Mouse (Mus musculus) E14TG2a.4 (cell line): ENCODE measurements around the gene Psmb7.

Experiments used
- CTCF ChIP-seq: conservative IDR thresholded peaks from 2 replicates; pipeline ENCODE4 v1.5.1; 2014; ENCODE audit warnings: low read length
- POU5F1 ChIP-seq: IDR thresholded peaks from 2 replicates; pipeline ENCODE4 v1.6.1; 2014; ENCODE audit warnings: low read length, borderline replicate concordance

- TF ChIP-seq CTCF (no peak), POU5F1 (no peak)
Observed at GRCm38 (mm10) chr2:38647201-38647606, 3.3 kb upstream of the Psmb7 start.
